Mouse (Mus musculus) hindbrain, embryonic 13.5 days (tissue): ENCODE data around the gene Rars2. TPM values are rescaled to one million over a fixed set of nuclear protein-coding genes. Genes with fewer than 3 reads are reported as not detected.

Source experiments
- ATAC-seq: fragments of 200-750 bp; cut with Nextera tagmentation; 2 replicates; pipeline ENCODE4 v1.8.0; 2017; ENCODE audit warnings: moderate TSS enrichment; ENCODE audit not compliant: low FRiP score
- H3K27ac ChIP-seq: fragments of 300-500 bp; sonication (generic); 2 replicates; pipeline ENCODE4 v1.5.1; 2015; ENCODE audit warnings: inconsistent platforms, mild to moderate bottlenecking, moderate library complexity
- H3K27me3 ChIP-seq: fragments of 300-500 bp; sonication (generic); 2 replicates; pipeline ENCODE4 v1.6.1; 2015; ENCODE audit warnings: mild to moderate bottlenecking, inconsistent platforms
- H3K36me3 ChIP-seq: fragments of 300-500 bp; sonication (generic); 2 replicates; pipeline ENCODE4 v1.6.1; 2015; ENCODE audit warnings: mild to moderate bottlenecking, inconsistent platforms
- H3K4me1 ChIP-seq: fragments of 300-500 bp; sonication (generic); replicated peaks from 2 replicates; pipeline ENCODE4 v1.6.1; 2015; ENCODE audit warnings: inconsistent platforms
- H3K4me2 ChIP-seq: fragments of 300-500 bp; sonication (generic); 2 replicates; pipeline ENCODE4 v1.6.1; 2015; ENCODE audit warnings: inconsistent platforms, mild to moderate bottlenecking, moderate library complexity
- H3K4me3 ChIP-seq: fragments of 300-500 bp; sonication (generic); 2 replicates; pipeline ENCODE4 v1.5.1; 2015; ENCODE audit warnings: mild to moderate bottlenecking, inconsistent platforms
- H3K9ac ChIP-seq: fragments of 300-500 bp; sonication (generic); 2 replicates; pipeline ENCODE4 v1.6.1; 2015; ENCODE audit warnings: mild to moderate bottlenecking, inconsistent platforms
- H3K9me3 ChIP-seq: fragments of 300-500 bp; sonication (generic); 2 replicates; pipeline ENCODE4 v1.6.1; 2016; ENCODE audit warnings: inconsistent platforms
- WGBS: fragments of 180-500 bp; shearing (Covaris S2); methylation state at CpG from one replicate; pipeline ENCODE4 v1.1.7; 2015; 5-methylcytosine and 5-hydroxymethylcytosine counted together
- polyA plus RNA-seq: library from polyadenylated mRNA; unstranded; fragments of >200 nt; fragmentation: Nextera tagmentation; extraction: Ambion mirVana; gene quantifications from 2 replicates; pipeline ENCODE4 v1.2.1, GENCODE M21; 2015

The Rars2 gene
- polyA plus RNA-seq, 1 experiment from 2014 or later, result 60.0 TPM

- H3K4me1 ChIP-seq, result peaks cover 27% of the 10 kb centered on the region
- H3K27ac ChIP-seq, result no peak overlapping the region
- H3K9ac ChIP-seq, result peak overlapping the region; percentile 92
- WGBS, result 74% methylated on average over 6 of the region's 6 CpGs
- H3K4me3 ChIP-seq, result peak overlapping the region; percentile 84
- peaks cover 10% of the 10 kb centered on the region for H3K36me3 ChIP-seq
- H3K4me2 ChIP-seq, result peak overlapping the region; percentile 90
- no peak for ATAC-seq
- H3K27me3 ChIP-seq, result no peaks in the 10 kb centered on the region
- H3K9me3 ChIP-seq, result no peaks in the 10 kb centered on the region
Measured at GRCm38 (mm10) chr4:34613571-34614145, 1.1 kb upstream of the Rars2 start.

GRCm38 (mm10) chr4:34615303-34615702 is 546 bp downstream of the Rars2 start:
- Histone ChIP-seq H3K4me3 (peak overlapping the region; percentile 84), H3K4me2 (peak overlapping the region; percentile 90), H3K27ac (peak overlapping the region; percentile 90), H3K9ac (peak overlapping the region; percentile 92), H3K4me1 (peaks cover 27% of the 10 kb centered on the region), H3K27me3 (no peaks in the 10 kb centered on the region), H3K36me3 (peaks cover 4% of the 10 kb centered on the region; the same call in 1 of the 2 replicates), H3K9me3 (no peaks in the 10 kb centered on the region)
- 3% methylated on average over 13 of the region's 13 CpGs for WGBS
- ATAC-seq, result 0 out of 2 replicates have a peak, but pooled peaks have one; percentile 17

- ATAC-seq, result no peak
- H3K27ac ChIP-seq, result peak overlapping the region; percentile 18; the same call in 1 of the 2 replicates
Measured at GRCm38 (mm10) chr4:34616146-34616545, 1.4 kb downstream of the Rars2 start.

GRCm38 (mm10) chr4:34625556-34625955 is 10.8 kb downstream of the Rars2 start:
- no peak overlapping the region for H3K4me3 ChIP-seq
- WGBS, result 90% methylated on average over 4 of the region's 4 CpGs
- H3K4me2 ChIP-seq, result no peak overlapping the region
- peaks cover 42% of the 10 kb centered on the region for H3K36me3 ChIP-seq
- H3K4me1 ChIP-seq, result no peaks in the 10 kb centered on the region
- no peak overlapping the region for H3K9ac ChIP-seq
- H3K27me3 ChIP-seq, result no peaks in the 10 kb centered on the region
- no peak overlapping the region for H3K27ac ChIP-seq
- no peaks in the 10 kb centered on the region for H3K9me3 ChIP-seq
- ATAC-seq, result no peak

More at GRCm38 (mm10) chr4:34616146-34616545, 1.4 kb downstream of the Rars2 start:
- Histone ChIP-seq H3K36me3 (peaks cover 6% of the 10 kb centered on the region; the same call in 1 of the 2 replicates), H3K9me3 (no peaks in the 10 kb centered on the region), H3K4me1 (peaks cover 27% of the 10 kb centered on the region), H3K4me3 (peak overlapping the region; percentile 84), H3K9ac (peak overlapping the region; percentile 92), H3K4me2 (peak overlapping the region; percentile 90), H3K27me3 (no peaks in the 10 kb centered on the region)
- WGBS, result 50% methylated on average over 8 of the region's 8 CpGs

DNA sequence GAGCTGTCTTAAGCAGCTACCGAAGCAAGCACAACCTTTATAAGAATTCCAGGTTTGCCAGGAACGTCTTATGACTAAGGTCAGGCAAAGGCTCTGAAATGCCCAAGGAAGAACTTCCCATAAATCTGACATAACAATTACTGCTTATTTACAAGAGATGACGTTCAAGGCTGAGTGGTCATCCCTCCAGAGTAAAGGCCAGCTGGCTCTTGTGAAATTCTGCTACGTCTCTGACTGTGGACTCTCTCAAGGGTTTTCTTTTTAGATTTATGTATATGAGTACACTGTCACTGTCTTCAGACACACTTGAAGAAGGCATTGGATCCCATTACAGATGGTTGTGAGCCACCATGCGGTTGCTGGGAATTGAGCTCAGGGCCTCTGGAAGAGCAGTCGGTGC is 11.6 kb downstream of the Rars2 start:
- H3K9ac ChIP-seq, result no peak overlapping the region
- no peaks in the 10 kb centered on the region for H3K9me3 ChIP-seq
- 93% methylated on average over 6 of the region's 6 CpGs for WGBS
- H3K36me3 ChIP-seq, result peaks cover 50% of the 10 kb centered on the region
- H3K4me3 ChIP-seq, result no peak overlapping the region
- H3K4me1 ChIP-seq, result no peaks in the 10 kb centered on the region
- no peak overlapping the region for H3K27ac ChIP-seq
- no peaks in the 10 kb centered on the region for H3K27me3 ChIP-seq
- H3K4me2 ChIP-seq, result no peak overlapping the region
- no peak for ATAC-seq

- Histone ChIP-seq H3K4me2 (no peak overlapping the region), H3K4me3 (no peak overlapping the region), H3K36me3 (peaks cover 50% of the 10 kb centered on the region), H3K27ac (no peak overlapping the region), H3K9me3 (no peaks in the 10 kb centered on the region), H3K27me3 (no peaks in the 10 kb centered on the region), H3K9ac (no peak overlapping the region), H3K4me1 (no peaks in the 10 kb centered on the region)
- no peak for ATAC-seq
- WGBS, result 94% methylated on average over 1 of the region's 1 CpGs
Measured at GRCm38 (mm10) chr4:34629956-34630355, 15.2 kb downstream of the Rars2 start.

- no peaks in the 10 kb centered on the region for H3K4me1 ChIP-seq
Measured at GRCm38 (mm10) chr4:34634129-34634528, 19.4 kb downstream of the Rars2 start.

DNA sequence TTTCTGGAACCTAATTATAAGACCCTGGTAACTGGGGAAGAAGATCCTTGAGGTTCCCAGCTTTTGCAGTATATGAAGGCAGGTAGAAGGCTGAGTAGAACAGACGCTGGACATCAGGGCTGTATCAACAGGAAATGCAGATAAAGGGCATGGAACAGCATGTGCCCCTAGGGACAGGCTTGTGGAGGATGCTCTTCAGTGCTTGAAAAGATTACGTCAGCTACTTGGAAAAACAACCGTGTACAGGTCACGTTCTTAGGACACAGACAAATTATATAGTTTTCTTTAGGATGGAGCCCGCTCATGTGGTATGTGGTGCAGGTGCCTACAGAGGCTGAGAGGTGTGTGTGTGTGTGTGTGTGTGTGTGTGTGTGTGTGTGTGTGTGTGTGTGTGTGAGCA is 21.3 kb downstream of the Rars2 start:
- 75% methylated on average over 5 of the region's 5 CpGs for WGBS
- H3K27ac ChIP-seq, result no peak overlapping the region
- H3K4me2 ChIP-seq, result no peak overlapping the region
- ATAC-seq, result no peak
- no peak overlapping the region for H3K4me3 ChIP-seq
- H3K4me1 ChIP-seq, result no peaks in the 10 kb centered on the region
- no peaks in the 10 kb centered on the region for H3K9me3 ChIP-seq
- H3K27me3 ChIP-seq, result no peaks in the 10 kb centered on the region
- no peak overlapping the region for H3K9ac ChIP-seq
- peaks cover 47% of the 10 kb centered on the region for H3K36me3 ChIP-seq

More at GRCm38 (mm10) chr4:34634129-34634528, 19.4 kb downstream of the Rars2 start:
- no peak overlapping the region for H3K9ac ChIP-seq
- no peak overlapping the region for H3K4me3 ChIP-seq
- H3K27me3 ChIP-seq, result no peaks in the 10 kb centered on the region
- peaks cover 36% of the 10 kb centered on the region for H3K36me3 ChIP-seq
- H3K4me2 ChIP-seq, result no peak overlapping the region
- H3K9me3 ChIP-seq, result no peaks in the 10 kb centered on the region
- ATAC-seq, result no peak
- no peak overlapping the region for H3K27ac ChIP-seq
- 96% methylated on average over 7 of the region's 7 CpGs for WGBS

DNA sequence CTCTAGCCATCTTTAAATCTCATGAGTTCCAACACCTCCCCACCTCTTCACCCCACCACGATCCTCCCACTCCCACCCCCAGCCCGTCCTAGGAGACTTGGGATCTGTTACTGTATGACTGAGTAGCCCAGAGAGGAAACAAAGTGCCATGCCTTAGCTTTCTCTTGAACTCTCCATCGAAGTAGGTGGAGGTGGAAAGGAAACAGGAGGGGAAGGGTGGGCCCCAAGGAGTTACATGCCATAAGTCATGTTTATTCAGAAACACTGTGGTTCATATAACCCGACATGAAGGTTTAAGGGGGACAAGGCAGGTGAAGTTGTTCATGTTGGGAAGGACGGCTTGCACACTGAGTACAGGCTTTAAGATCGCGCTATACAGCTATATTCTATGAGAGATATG is 22.6 kb downstream of the Rars2 start:
- Histone ChIP-seq H3K27ac (no peak overlapping the region), H3K9ac (no peak overlapping the region), H3K36me3 (peaks cover 44% of the 10 kb centered on the region), H3K4me2 (no peak overlapping the region), H3K9me3 (no peaks in the 10 kb centered on the region), H3K4me3 (no peak overlapping the region), H3K27me3 (no peaks in the 10 kb centered on the region), H3K4me1 (no peaks in the 10 kb centered on the region)
- WGBS, result 95% methylated on average over 7 of the region's 7 CpGs
- no peak for ATAC-seq

GRCm38 (mm10) chr4:34637851-34638250 is 23.1 kb downstream of the Rars2 start:
- Histone ChIP-seq H3K4me3 (no peak overlapping the region), H3K4me1 (no peaks in the 10 kb centered on the region), H3K9me3 (no peaks in the 10 kb centered on the region), H3K27me3 (no peaks in the 10 kb centered on the region), H3K36me3 (peaks cover 45% of the 10 kb centered on the region), H3K9ac (no peak overlapping the region), H3K27ac (no peak overlapping the region), H3K4me2 (no peak overlapping the region)
- WGBS, result 89% methylated on average over 4 of the region's 4 CpGs
- no peak for ATAC-seq

DNA sequence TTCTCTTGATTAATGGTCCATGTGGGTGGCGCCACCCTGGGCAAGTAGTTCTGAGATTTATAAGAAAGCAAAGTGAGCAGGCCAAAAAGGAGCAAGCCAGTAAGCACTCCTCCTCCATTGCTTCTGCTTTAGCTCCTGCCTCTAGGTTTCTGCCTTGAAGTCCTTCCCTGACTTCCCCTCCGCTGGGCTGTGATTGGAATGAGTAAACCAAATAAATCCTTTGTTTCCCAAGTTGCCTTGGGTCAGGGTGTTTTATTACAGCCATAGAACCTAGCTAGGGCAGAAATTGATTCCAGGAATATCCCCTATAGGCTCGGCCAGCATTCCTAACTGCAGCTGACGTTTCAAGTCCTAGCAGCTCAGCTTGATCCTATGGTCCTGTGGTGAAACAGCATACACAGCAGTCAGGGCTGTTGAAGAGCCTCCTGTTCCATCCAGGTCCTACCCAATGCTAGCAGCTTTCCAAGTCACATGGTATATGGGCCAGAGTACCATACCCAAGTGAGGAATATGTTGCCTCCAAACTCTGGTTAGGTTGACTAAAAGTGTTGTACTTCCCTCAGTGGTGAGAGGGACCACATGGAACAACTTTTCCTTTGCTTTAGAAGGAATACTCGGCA is 25.1 kb downstream of the Rars2 start:
- H3K4me2 ChIP-seq, result no peak overlapping the region
- no peak overlapping the region for H3K9ac ChIP-seq
- no peaks in the 10 kb centered on the region for H3K9me3 ChIP-seq
- H3K4me1 ChIP-seq, result no peaks in the 10 kb centered on the region
- no peak overlapping the region for H3K4me3 ChIP-seq
- no peaks in the 10 kb centered on the region for H3K27me3 ChIP-seq
- peaks cover 38% of the 10 kb centered on the region for H3K36me3 ChIP-seq
- no peak overlapping the region for H3K27ac ChIP-seq
- 90% methylated on average over 5 of the region's 5 CpGs for WGBS
- ATAC-seq, result no peak

DNA sequence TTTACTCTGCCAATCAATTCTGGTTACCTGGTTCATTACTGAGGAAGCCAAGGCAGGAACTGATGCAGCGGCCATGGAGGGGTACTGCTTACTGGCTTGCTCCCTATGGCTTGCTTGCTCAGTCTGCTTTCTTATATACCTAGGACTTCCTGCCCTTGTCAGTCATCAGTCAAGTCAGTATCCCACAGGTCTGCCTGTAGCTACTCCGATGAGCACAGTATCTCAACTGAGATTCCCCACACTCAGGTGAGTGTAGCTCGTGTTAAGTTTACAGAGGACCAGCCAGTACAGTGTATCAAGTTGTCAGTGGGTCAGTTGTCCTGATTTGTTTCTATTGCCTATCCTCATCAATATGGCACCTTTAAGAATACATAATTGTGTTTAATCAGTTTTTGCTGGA is 26.0 kb downstream of the Rars2 start:
- ATAC-seq, result no peak
- no peak overlapping the region for H3K27ac ChIP-seq
- H3K27me3 ChIP-seq, result no peaks in the 10 kb centered on the region
- H3K9me3 ChIP-seq, result no peaks in the 10 kb centered on the region
- H3K9ac ChIP-seq, result no peak overlapping the region
- H3K4me2 ChIP-seq, result no peak overlapping the region
- peaks cover 39% of the 10 kb centered on the region for H3K36me3 ChIP-seq
- 96% methylated on average over 3 of the region's 3 CpGs for WGBS
- H3K4me3 ChIP-seq, result no peak overlapping the region
- H3K4me1 ChIP-seq, result no peaks in the 10 kb centered on the region

DNA sequence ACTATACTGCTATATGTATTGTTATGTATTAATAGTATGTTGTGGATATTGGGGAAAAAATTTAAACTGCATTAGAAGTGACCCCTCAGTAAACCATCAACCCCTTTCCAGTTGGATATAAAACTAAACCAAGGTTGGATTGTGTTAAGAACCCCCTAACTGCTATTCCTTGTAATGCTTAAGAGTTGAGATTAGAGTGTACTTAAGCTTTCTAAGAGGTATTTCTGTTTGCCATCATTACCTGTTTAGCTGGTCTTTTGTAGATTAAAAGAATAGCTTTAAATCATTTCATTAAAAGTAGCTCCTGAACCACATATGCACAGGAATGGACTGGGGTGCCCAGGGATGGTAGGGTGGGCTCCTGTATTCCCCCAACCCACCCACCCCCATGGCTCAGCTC is 30.0 kb downstream of the Rars2 start:
- H3K9me3 ChIP-seq, result no peaks in the 10 kb centered on the region
- H3K4me3 ChIP-seq, result no peak overlapping the region
- peaks cover 55% of the 10 kb centered on the region for H3K36me3 ChIP-seq
- no peak for ATAC-seq
- no peak overlapping the region for H3K27ac ChIP-seq
- H3K4me1 ChIP-seq, result no peaks in the 10 kb centered on the region
- H3K4me2 ChIP-seq, result no peak overlapping the region
- no peak overlapping the region for H3K9ac ChIP-seq
- no peaks in the 10 kb centered on the region for H3K27me3 ChIP-seq
